Mouse (Mus musculus): Measurements from ENCODE around the gene Rab5b. TPM values are rescaled to one million over a fixed set of nuclear protein-coding genes. Genes with fewer than 3 reads are reported as not detected.

The Rab5b gene
- polyA plus RNA-seq, 1 experiment from 2014 or later, result 37.8 TPM

DNA sequence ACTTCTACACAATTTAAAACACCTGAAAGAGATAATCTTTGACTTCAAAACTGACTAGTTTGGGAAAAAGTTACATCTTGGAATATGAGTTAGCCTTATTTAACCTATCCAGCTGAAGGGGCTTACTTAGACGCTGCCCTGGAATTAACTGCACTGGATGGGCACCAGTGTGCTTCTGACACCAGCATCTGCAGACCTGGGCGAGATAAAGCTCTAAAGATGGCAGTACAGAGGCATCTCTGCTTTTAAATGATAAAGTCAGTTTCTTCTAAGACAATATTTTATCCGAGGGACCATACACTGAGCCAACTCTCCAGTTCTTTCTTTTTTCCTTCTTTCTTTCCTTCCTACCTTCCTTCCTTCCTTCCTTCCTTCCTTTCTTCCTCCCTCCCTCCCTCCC lies 31.3 kb downstream of the Rab5b start:
- no peak for ATAC-seq
- 80% methylated on average over 3 of the region's 3 CpGs for WGBS
- H3K4me2 ChIP-seq (replicated peaks; ENCODE audit: low read depth), result no peak overlapping the region
- H3K4me1 ChIP-seq (replicated peaks; ENCODE audit: control insufficient read depth, insufficient read depth, low read length), result no peaks in the 10 kb centered on the region; the same call in 1 of the 2 replicates
- H3K36me3 ChIP-seq (ENCODE audit: control insufficient read depth, insufficient read depth), result no peaks in the 10 kb centered on the region
- TF ChIP-seq CTCF (IDR thresholded peaks at IDR 0.05; ENCODE audit: low read depth), result no peak
- H3K9me3 ChIP-seq (ENCODE audit: control insufficient read depth), result no peaks in the 10 kb centered on the region
- no peak overlapping the region for H3K27ac ChIP-seq (ENCODE audit: low read depth, low read length)
- no peaks in the 10 kb centered on the region for H3K27me3 ChIP-seq (replicated peaks; ENCODE audit: control insufficient read depth, insufficient read depth, low read length)
- H3K9ac ChIP-seq (ENCODE audit: low read depth, low read length), result no peak overlapping the region
- no peak overlapping the region for H3K4me3 ChIP-seq (ENCODE audit: low read depth, low read length)

DNA sequence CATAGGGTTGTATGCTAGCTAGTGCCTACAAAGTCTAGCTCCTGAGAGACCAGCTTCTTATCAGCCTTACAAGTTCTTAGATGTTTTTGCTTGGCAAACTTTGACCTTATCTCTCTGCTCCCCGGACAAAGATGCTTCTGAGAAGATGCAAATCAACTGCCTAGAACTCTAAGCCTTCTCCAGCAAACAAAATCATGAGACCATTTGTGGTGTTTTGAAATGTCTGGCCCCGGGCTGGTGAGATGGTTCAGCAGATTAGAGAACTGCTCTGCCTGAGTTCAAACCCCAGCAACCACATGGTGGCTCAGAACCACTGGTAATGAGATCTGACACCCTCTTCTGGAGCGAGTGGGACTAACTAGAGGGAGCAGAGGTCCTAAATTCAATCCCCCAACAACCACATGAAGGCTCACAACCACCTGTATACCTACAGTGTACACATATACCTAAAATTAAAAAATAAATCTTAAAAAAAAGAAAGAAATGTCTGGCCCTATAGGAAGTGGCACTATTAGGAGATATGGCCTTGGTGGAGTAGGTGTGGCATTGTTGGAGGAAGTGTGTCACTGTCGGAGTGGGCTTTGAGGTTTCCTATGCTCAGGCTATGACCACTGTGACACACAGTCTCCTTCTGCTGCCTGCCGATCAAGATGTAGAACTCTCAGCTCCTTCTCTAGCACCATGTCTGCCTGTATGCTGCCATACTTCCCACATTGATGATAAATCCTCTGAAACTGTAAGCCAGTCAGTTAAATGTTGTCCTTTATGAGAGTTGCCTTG lies 32.4 kb downstream of the Rab5b start:
- ATAC-seq, result no peak
- Histone ChIP-seq H3K4me3 (ENCODE audit: low read depth, low read length) (no peak overlapping the region), H3K27ac (ENCODE audit: low read depth, low read length) (no peak overlapping the region), H3K4me1 (replicated peaks; ENCODE audit: control insufficient read depth, insufficient read depth, low read length) (no peaks in the 10 kb centered on the region; the same call in 1 of the 2 replicates), H3K9me3 (ENCODE audit: control insufficient read depth) (no peaks in the 10 kb centered on the region), H3K9ac (ENCODE audit: low read depth, low read length) (no peak overlapping the region), H3K36me3 (ENCODE audit: control insufficient read depth, insufficient read depth) (no peaks in the 10 kb centered on the region), H3K4me2 (replicated peaks; ENCODE audit: low read depth) (no peak overlapping the region), H3K27me3 (replicated peaks; ENCODE audit: control insufficient read depth, insufficient read depth, low read length) (no peaks in the 10 kb centered on the region)
- no peak for TF ChIP-seq CTCF (IDR thresholded peaks at IDR 0.05; ENCODE audit: low read depth)
- 53% methylated on average over 5 of the region's 5 CpGs for WGBS

DNA sequence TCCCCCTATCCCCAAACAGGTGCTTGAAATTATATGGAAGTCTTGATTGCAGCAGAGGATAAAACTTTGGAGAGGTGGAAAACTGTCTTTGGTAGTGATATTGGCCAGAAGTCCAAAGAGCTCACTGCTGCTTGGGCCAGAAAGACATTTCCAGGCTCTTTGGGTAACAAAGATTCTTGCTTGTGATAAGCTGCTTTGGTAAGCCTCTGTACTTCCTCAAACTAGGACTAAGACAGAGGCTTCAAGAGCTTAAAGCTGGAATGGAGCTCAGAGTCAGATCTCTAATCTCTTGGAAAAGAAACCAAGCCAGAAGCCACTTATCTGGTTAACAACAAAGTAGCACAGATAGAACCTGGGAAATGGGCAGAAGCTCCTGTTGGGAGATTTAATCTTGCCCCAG lies 33.6 kb downstream of the Rab5b start:
- Histone ChIP-seq H3K27me3 (replicated peaks; ENCODE audit: control insufficient read depth, insufficient read depth, low read length) (no peaks in the 10 kb centered on the region), H3K4me2 (replicated peaks; ENCODE audit: low read depth) (no peak overlapping the region), H3K27ac (ENCODE audit: low read depth, low read length) (no peak overlapping the region), H3K9me3 (ENCODE audit: control insufficient read depth) (no peaks in the 10 kb centered on the region), H3K9ac (ENCODE audit: low read depth, low read length) (no peak overlapping the region), H3K4me1 (replicated peaks; ENCODE audit: control insufficient read depth, insufficient read depth, low read length) (no peaks in the 10 kb centered on the region), H3K4me3 (ENCODE audit: low read depth, low read length) (no peak overlapping the region), H3K36me3 (ENCODE audit: control insufficient read depth, insufficient read depth) (no peaks in the 10 kb centered on the region)
- ATAC-seq, result no peak
- no peak for TF ChIP-seq CTCF (IDR thresholded peaks at IDR 0.05; ENCODE audit: low read depth)

DNA sequence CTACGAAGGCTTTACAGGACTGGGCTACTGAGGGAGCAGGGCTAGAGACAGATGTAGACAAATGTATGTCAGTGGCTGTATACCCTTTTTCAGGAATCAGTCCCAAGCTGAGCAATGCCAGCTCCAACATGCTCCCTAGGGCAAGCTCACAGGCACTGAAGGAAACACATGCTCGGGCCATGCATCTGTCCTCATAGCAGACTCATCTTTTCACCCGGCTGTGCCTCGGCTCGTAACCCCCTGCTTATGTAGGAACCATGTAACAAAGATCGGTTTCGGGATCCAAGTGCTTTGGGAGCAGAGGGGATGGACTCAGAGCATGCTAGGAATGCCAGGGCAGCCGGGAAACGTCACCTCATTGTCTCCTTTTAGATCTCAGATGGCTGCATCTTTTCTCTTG lies 36.6 kb downstream of the Rab5b start:
- no peak overlapping the region for H3K9ac ChIP-seq (ENCODE audit: low read depth, low read length)
- H3K36me3 ChIP-seq (ENCODE audit: control insufficient read depth, insufficient read depth), result no peaks in the 10 kb centered on the region
- no peaks in the 10 kb centered on the region for H3K4me1 ChIP-seq (replicated peaks; ENCODE audit: control insufficient read depth, insufficient read depth, low read length)
- TF ChIP-seq CTCF (IDR thresholded peaks at IDR 0.05; ENCODE audit: low read depth), result no peak
- no peak for ATAC-seq
- H3K9me3 ChIP-seq (ENCODE audit: control insufficient read depth), result no peaks in the 10 kb centered on the region
- no peak overlapping the region for H3K27ac ChIP-seq (ENCODE audit: low read depth, low read length)
- 52% methylated on average over 9 of the region's 9 CpGs for WGBS
- H3K4me2 ChIP-seq (replicated peaks; ENCODE audit: low read depth), result no peak overlapping the region
- no peak overlapping the region for H3K4me3 ChIP-seq (ENCODE audit: low read depth, low read length)
- H3K27me3 ChIP-seq (replicated peaks; ENCODE audit: control insufficient read depth, insufficient read depth, low read length), result no peaks in the 10 kb centered on the region

DNA sequence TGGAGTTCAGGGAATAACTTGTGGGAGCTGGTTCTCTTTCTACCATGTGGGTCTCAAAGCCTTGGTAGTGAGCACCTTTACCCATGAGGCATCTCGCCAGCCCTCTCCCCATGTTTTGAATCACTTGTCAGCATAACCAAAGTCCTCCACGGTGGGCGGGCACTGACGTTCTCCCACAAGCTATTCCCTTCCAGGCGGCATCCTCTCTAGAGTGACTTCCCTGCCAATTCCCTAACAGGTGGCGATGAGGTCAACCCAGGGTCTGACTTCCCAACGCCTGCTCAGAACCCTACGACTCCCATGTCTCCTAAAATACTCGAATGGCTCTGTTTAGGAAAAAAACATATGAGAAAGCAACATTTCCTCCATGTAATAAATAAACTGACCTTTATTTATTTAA lies 38.2 kb downstream of the Rab5b start:
- no peak overlapping the region for H3K4me3 ChIP-seq (ENCODE audit: low read depth, low read length)
- H3K27me3 ChIP-seq (replicated peaks; ENCODE audit: control insufficient read depth, insufficient read depth, low read length), result no peaks in the 10 kb centered on the region
- TF ChIP-seq CTCF (IDR thresholded peaks at IDR 0.05; ENCODE audit: low read depth), result no peak
- no peak overlapping the region for H3K27ac ChIP-seq (ENCODE audit: low read depth, low read length)
- 63% methylated on average over 9 of the region's 9 CpGs for WGBS
- H3K9me3 ChIP-seq (ENCODE audit: control insufficient read depth), result no peaks in the 10 kb centered on the region
- no peak overlapping the region for H3K4me2 ChIP-seq (replicated peaks; ENCODE audit: low read depth)
- no peak overlapping the region for H3K9ac ChIP-seq (ENCODE audit: low read depth, low read length)
- no peak for ATAC-seq
- H3K36me3 ChIP-seq (ENCODE audit: control insufficient read depth, insufficient read depth), result no peaks in the 10 kb centered on the region
- no peaks in the 10 kb centered on the region for H3K4me1 ChIP-seq (replicated peaks; ENCODE audit: control insufficient read depth, insufficient read depth, low read length)

DNA sequence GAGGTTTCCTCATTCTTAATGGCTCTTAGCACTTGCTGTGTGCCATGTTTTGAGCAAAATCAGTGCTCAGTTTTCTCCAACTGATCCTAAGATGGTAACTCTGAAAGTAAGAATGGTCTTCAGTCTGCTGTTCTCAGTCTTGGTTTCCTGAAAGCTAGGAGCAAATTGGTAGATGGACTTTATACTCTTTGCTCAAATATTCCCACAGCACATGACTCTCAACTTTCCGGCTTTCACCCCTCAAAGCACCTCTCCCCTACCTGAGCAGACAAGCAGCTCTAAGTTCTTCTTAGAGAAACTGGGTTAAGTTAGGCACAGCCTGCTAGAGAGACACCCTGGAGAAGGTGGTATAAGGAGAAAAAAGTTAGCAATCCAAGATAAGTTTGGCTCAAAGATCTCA lies 39.3 kb downstream of the Rab5b start:
- ATAC-seq, result no peak
- 47% methylated on average over 1 of the region's 1 CpGs for WGBS
- H3K4me1 ChIP-seq (replicated peaks; ENCODE audit: control insufficient read depth, insufficient read depth, low read length), result no peaks in the 10 kb centered on the region
- H3K9me3 ChIP-seq (ENCODE audit: control insufficient read depth), result no peaks in the 10 kb centered on the region
- no peak overlapping the region for H3K27ac ChIP-seq (ENCODE audit: low read depth, low read length)
- no peak overlapping the region for H3K4me3 ChIP-seq (ENCODE audit: low read depth, low read length)
- H3K9ac ChIP-seq (ENCODE audit: low read depth, low read length), result no peak overlapping the region
- H3K36me3 ChIP-seq (ENCODE audit: control insufficient read depth, insufficient read depth), result no peaks in the 10 kb centered on the region
- H3K4me2 ChIP-seq (replicated peaks; ENCODE audit: low read depth), result no peak overlapping the region
- no peaks in the 10 kb centered on the region for H3K27me3 ChIP-seq (replicated peaks; ENCODE audit: control insufficient read depth, insufficient read depth, low read length)
- TF ChIP-seq CTCF (IDR thresholded peaks at IDR 0.05; ENCODE audit: low read depth), result no peak
